Mouse (Mus musculus) brown adipose tissue, adult 24 weeks (tissue): ENCODE data around the gene Fbxw17. TPM values are rescaled to one million over a fixed set of nuclear protein-coding genes. Genes with fewer than 3 reads are reported as not detected.

Source experiments
- polyA plus RNA-seq: library from polyadenylated mRNA; stranded (reverse); fragments of >200 nt; gene quantifications from 2 replicates; pipeline ENCODE4 v1.2.4, GENCODE M21; 2012; ENCODE audit not compliant: missing spikeins, insufficient read depth, insufficient read length

Gene Fbxw17
- polyA plus RNA-seq, 1 experiment, result 8.5 TPM

Other genes with a start within 250 kb of the Fbxw17 start
- not detected in 2 replicates for gene Gm906, start 167.6 kb upstream of the Fbxw17 start, polyA plus RNA-seq
- gene Gm47429, start 26.0 kb downstream of the Fbxw17 start, polyA plus RNA-seq, result not detected in 2 replicates
- not detected in 2 replicates for gene Nutm2, start 49.4 kb downstream of the Fbxw17 start, polyA plus RNA-seq
- gene Gm904, start 225.4 kb downstream of the Fbxw17 start, polyA plus RNA-seq, result not detected in 2 replicates